In the genomic region with DNA sequence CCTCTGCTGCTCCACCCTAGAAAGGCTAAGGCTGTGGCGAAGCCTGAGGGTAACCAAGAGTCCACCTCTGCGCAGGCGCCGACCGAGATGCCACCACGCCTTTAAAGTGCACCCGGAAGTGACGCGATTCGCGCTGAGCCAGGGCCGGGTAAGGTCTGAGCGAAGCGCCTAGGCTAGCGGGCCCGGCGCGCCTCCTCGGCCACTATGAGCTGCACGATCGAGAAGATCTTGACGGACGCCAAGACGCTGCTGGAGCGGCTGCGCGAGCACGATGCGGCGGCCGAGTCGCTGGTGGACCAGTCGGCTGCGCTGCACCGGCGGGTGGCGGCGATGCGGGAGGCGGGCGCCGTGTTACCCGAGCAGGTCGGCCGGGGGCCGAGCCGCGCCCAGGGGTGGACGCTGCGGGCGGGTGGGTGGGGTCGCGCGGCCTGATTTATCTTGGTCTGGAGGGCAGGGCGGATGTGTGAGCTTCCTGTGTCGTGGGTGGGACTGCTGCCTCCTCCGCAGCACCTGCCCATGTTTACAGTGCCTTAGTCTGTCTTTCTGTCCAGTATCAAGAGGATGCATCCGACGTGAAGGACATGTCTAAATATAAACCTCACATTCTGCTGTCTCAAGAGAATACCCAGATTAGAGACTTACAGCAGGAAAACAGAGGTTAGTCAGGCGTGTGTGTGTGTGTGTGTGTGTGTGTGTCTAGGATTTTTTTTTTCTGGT, we compare ENCODE assay signal across 1 mouse cellular context.
TF ChIP-seq lines count a peak whose summit lies in the region.

A gene (plus strand): TSS at position 104 of the 717 bp plus-strand sequence.

TF ChIP-seq in MEL, 35 proteins besides CTCF, POLR2A, EP300 and RAD21 (continued from another document):
- TF ChIP-seq SIN3A (IDR thresholded peaks at IDR 0.05; ENCODE audit: low read length) (peak; percentile 79), E2F4 (IDR thresholded peaks at IDR 0.05; ENCODE audit: borderline replicate concordance, low read depth, low read length) (0 out of 2 replicates have a peak, but pooled peaks have one; percentile 36), POLR2AphosphoS2 (IDR thresholded peaks at IDR 0.05; ENCODE audit: low read length) (peak; percentile 81; the same call in 1 of the 2 replicates), MAZ (IDR thresholded peaks at IDR 0.05; ENCODE audit: low read depth, low read length) (peak; percentile 80; the same call in 1 of the 2 replicates), GATA1 (IDR thresholded peaks at IDR 0.05; ENCODE audit: low read depth, low read length) (0 out of 2 replicates have a peak, but pooled peaks have one; percentile 3), MXI1 (IDR thresholded peaks at IDR 0.05; ENCODE audit: low read depth, low read length) (peak; percentile 73)
